Mouse (Mus musculus): Measurements from ENCODE around the gene Pde8b. TPM values are rescaled to one million over a fixed set of nuclear protein-coding genes. Genes with fewer than 3 reads are reported as not detected.

Pde8b gene
- polyA plus RNA-seq, 1 experiment from 2014 or later = 3.7 TPM

GRCm38 (mm10) chr13:95202151-95202758 lies 47.9 kb downstream of the Pde8b start:
- Histone ChIP-seq H3K4me3 (replicated peaks) (no peak overlapping the region), H3K9me3 (no peaks in the 10 kb centered on the region), H3K4me1 (no peaks in the 10 kb centered on the region), H3K9ac (no peak overlapping the region), H3K36me3 (replicated peaks) (no peaks in the 10 kb centered on the region), H3K27ac (no peak overlapping the region), H3K27me3 (no peaks in the 10 kb centered on the region), H3K4me2 (no peak overlapping the region)
- ATAC-seq (ENCODE audit: low FRiP score) = no peak
- WGBS = 82% methylated on average over 3 of the region's 3 CpGs

GRCm38 (mm10) chr13:95200817-95201216 lies 49.3 kb downstream of the Pde8b start:
- Histone ChIP-seq H3K36me3 (replicated peaks) (no peaks in the 10 kb centered on the region), H3K4me1 (peaks cover 7% of the 10 kb centered on the region), H3K27me3 (no peaks in the 10 kb centered on the region), H3K4me2 (no peak overlapping the region), H3K27ac (no peak overlapping the region), H3K4me3 (replicated peaks) (no peak overlapping the region), H3K9me3 (no peaks in the 10 kb centered on the region), H3K9ac (no peak overlapping the region)
- ATAC-seq (ENCODE audit: low FRiP score) = no peak
- 86% methylated on average over 8 of the region's 8 CpGs for WGBS

- Histone ChIP-seq H3K9me3 (no peaks in the 10 kb centered on the region), H3K4me2 (no peak overlapping the region), H3K4me3 (replicated peaks) (no peak overlapping the region), H3K36me3 (replicated peaks) (no peaks in the 10 kb centered on the region), H3K27ac (no peak overlapping the region), H3K9ac (no peak overlapping the region), H3K4me1 (peaks cover 7% of the 10 kb centered on the region), H3K27me3 (no peaks in the 10 kb centered on the region)
- ATAC-seq (ENCODE audit: low FRiP score) = no peak
Measured at GRCm38 (mm10) chr13:95200036-95200435, 50.1 kb downstream of the Pde8b start.

GRCm38 (mm10) chr13:95196106-95196705 lies 53.9 kb downstream of the Pde8b start:
- Histone ChIP-seq H3K27ac (no peak overlapping the region), H3K9me3 (no peaks in the 10 kb centered on the region), H3K36me3 (replicated peaks) (no peaks in the 10 kb centered on the region), H3K4me3 (replicated peaks) (no peak overlapping the region), H3K9ac (no peak overlapping the region), H3K4me2 (no peak overlapping the region), H3K4me1 (peaks cover 7% of the 10 kb centered on the region), H3K27me3 (no peaks in the 10 kb centered on the region)
- ATAC-seq (ENCODE audit: low FRiP score) = no peak
- 68% methylated on average over 7 of the region's 7 CpGs for WGBS

- Histone ChIP-seq H3K4me1 (peaks cover 14% of the 10 kb centered on the region), H3K36me3 (replicated peaks) (no peaks in the 10 kb centered on the region), H3K4me2 (no peak overlapping the region), H3K27ac (no peak overlapping the region), H3K4me3 (replicated peaks) (no peak overlapping the region), H3K9me3 (no peaks in the 10 kb centered on the region), H3K27me3 (0 out of 2 replicates have a peak, but pooled peaks cover 7% of the 10 kb centered on the region), H3K9ac (no peak overlapping the region)
- WGBS = 92% methylated on average over 5 of the region's 5 CpGs
- no peak for ATAC-seq (ENCODE audit: low FRiP score)
Measured at GRCm38 (mm10) chr13:95191951-95192350, 58.2 kb downstream of the Pde8b start.

GRCm38 (mm10) chr13:95189111-95189510 lies 61.0 kb downstream of the Pde8b start:
- ATAC-seq (ENCODE audit: low FRiP score) = no peak
- Histone ChIP-seq H3K4me1 (peaks cover 18% of the 10 kb centered on the region; the same call in 1 of the 2 replicates), H3K4me3 (replicated peaks) (no peak overlapping the region), H3K4me2 (no peak overlapping the region), H3K36me3 (replicated peaks) (no peaks in the 10 kb centered on the region), H3K27me3 (peaks cover 10% of the 10 kb centered on the region; the same call in 1 of the 2 replicates), H3K27ac (no peak overlapping the region), H3K9me3 (no peaks in the 10 kb centered on the region), H3K9ac (no peak overlapping the region)
- 89% methylated on average over 2 of the region's 2 CpGs for WGBS

GRCm38 (mm10) chr13:95187153-95187665 lies 62.9 kb downstream of the Pde8b start:
- Histone ChIP-seq H3K9me3 (no peaks in the 10 kb centered on the region), H3K27ac (no peak overlapping the region), H3K4me3 (replicated peaks) (no peak overlapping the region), H3K4me2 (no peak overlapping the region), H3K4me1 (peaks cover 18% of the 10 kb centered on the region; the same call in 1 of the 2 replicates), H3K27me3 (peaks cover 11% of the 10 kb centered on the region; the same call in 1 of the 2 replicates), H3K36me3 (replicated peaks) (no peaks in the 10 kb centered on the region), H3K9ac (no peak overlapping the region)
- ATAC-seq (ENCODE audit: low FRiP score) = no peak
- WGBS = 74% methylated on average over 5 of the region's 5 CpGs

GRCm38 (mm10) chr13:95186741-95187035 lies 63.4 kb downstream of the Pde8b start:
- H3K4me3 ChIP-seq (replicated peaks) = no peak overlapping the region
- H3K27me3 ChIP-seq = peaks cover 11% of the 10 kb centered on the region; the same call in 1 of the 2 replicates
- WGBS = 42% methylated on average over 4 of the region's 4 CpGs
- H3K4me2 ChIP-seq = no peak overlapping the region
- ATAC-seq (ENCODE audit: low FRiP score) = no peak
- no peaks in the 10 kb centered on the region for H3K9me3 ChIP-seq
- H3K27ac ChIP-seq = no peak overlapping the region
- H3K4me1 ChIP-seq = peaks cover 18% of the 10 kb centered on the region; the same call in 1 of the 2 replicates
- no peak overlapping the region for H3K9ac ChIP-seq
- H3K36me3 ChIP-seq (replicated peaks) = no peaks in the 10 kb centered on the region

GRCm38 (mm10) chr13:95185891-95186740 lies 64.0 kb downstream of the Pde8b start:
- ATAC-seq (ENCODE audit: low FRiP score) = 0 out of 2 replicates have a peak, but pooled peaks have one; percentile 20

GRCm38 (mm10) chr13:95183686-95184085 lies 66.5 kb downstream of the Pde8b start:
- H3K9ac ChIP-seq = no peak overlapping the region

More at GRCm38 (mm10) chr13:95185891-95186740, 64.0 kb downstream of the Pde8b start:
- Histone ChIP-seq H3K4me1 (peaks cover 18% of the 10 kb centered on the region; the same call in 1 of the 2 replicates), H3K36me3 (replicated peaks) (no peaks in the 10 kb centered on the region), H3K4me3 (replicated peaks) (no peak overlapping the region), H3K27me3 (peaks cover 11% of the 10 kb centered on the region; the same call in 1 of the 2 replicates), H3K9me3 (no peaks in the 10 kb centered on the region), H3K4me2 (no peak overlapping the region), H3K27ac (no peak overlapping the region), H3K9ac (no peak overlapping the region)
- WGBS = 31% methylated on average over 10 of the region's 10 CpGs

GRCm38 (mm10) chr13:95180208-95180607 lies 69.9 kb downstream of the Pde8b start:
- H3K4me1 ChIP-seq = no peaks in the 10 kb centered on the region
- no peak overlapping the region for H3K9ac ChIP-seq
- no peak overlapping the region for H3K27ac ChIP-seq
- no peak overlapping the region for H3K4me3 ChIP-seq (replicated peaks)
- ATAC-seq (ENCODE audit: low FRiP score) = no peak
- H3K9me3 ChIP-seq = no peaks in the 10 kb centered on the region
- no peaks in the 10 kb centered on the region for H3K36me3 ChIP-seq (replicated peaks)
- H3K4me2 ChIP-seq = no peak overlapping the region
- 93% methylated on average over 2 of the region's 2 CpGs for WGBS
- peaks cover 5% of the 10 kb centered on the region; the same call in 1 of the 2 replicates for H3K27me3 ChIP-seq

More at GRCm38 (mm10) chr13:95183686-95184085, 66.5 kb downstream of the Pde8b start:
- ATAC-seq (ENCODE audit: low FRiP score) = no peak
- Histone ChIP-seq H3K4me3 (replicated peaks) (no peak overlapping the region), H3K27ac (no peak overlapping the region), H3K36me3 (replicated peaks) (no peaks in the 10 kb centered on the region), H3K4me2 (no peak overlapping the region), H3K9me3 (no peaks in the 10 kb centered on the region), H3K4me1 (peaks cover 18% of the 10 kb centered on the region; the same call in 1 of the 2 replicates), H3K27me3 (peaks cover 7% of the 10 kb centered on the region; the same call in 1 of the 2 replicates)
- 87% methylated on average over 2 of the region's 2 CpGs for WGBS

- no peaks in the 10 kb centered on the region for H3K36me3 ChIP-seq (replicated peaks)
- no peaks in the 10 kb centered on the region for H3K27me3 ChIP-seq
- no peaks in the 10 kb centered on the region for H3K4me1 ChIP-seq
- no peak overlapping the region for H3K9ac ChIP-seq
- H3K27ac ChIP-seq = no peak overlapping the region
- H3K9me3 ChIP-seq = no peaks in the 10 kb centered on the region
- ATAC-seq (ENCODE audit: low FRiP score) = no peak
- WGBS = 71% methylated on average over 9 of the region's 9 CpGs
- no peak overlapping the region for H3K4me3 ChIP-seq (replicated peaks)
- H3K4me2 ChIP-seq = no peak overlapping the region
Measured at GRCm38 (mm10) chr13:95177326-95177725, 72.8 kb downstream of the Pde8b start.
